Mouse (Mus musculus) embryonic facial prominence, embryonic 11.5 days (tissue): Measurements from ENCODE around the gene Grpel1. TPM values are rescaled to one million over a fixed set of nuclear protein-coding genes. Genes with fewer than 3 reads are reported as not detected.

ENCODE experiments used
- ATAC-seq: fragments of 200-750 bp; cut with Nextera tagmentation; replicated peaks from 2 replicates; pipeline ENCODE4 v1.8.0; 2017; ENCODE audit warnings: low read depth; ENCODE audit not compliant: insufficient number of reproducible peaks, low FRiP score, low TSS enrichment
- DNase-seq: peaks from one replicate; pipeline ENCODE4 v3.0.0-alpha.2; 2015; ENCODE audit warnings: low spot score
- H3K27ac ChIP-seq: fragments of 300-500 bp; sonication (generic); replicated peaks from 2 replicates; pipeline ENCODE4 v1.5.1; 2014; ENCODE audit warnings: mild to moderate bottlenecking, low read depth, low read length, control low read depth
- H3K27me3 ChIP-seq: fragments of 300-500 bp; sonication (generic); 2 replicates; pipeline ENCODE4 v1.6.1; 2014; ENCODE audit warnings: mild to moderate bottlenecking, low read length, moderate library complexity, mixed read lengths; ENCODE audit not compliant: control insufficient read depth, insufficient read depth
- H3K36me3 ChIP-seq: fragments of 300-500 bp; sonication (generic); replicated peaks from 2 replicates; pipeline ENCODE4 v1.6.1; 2014; ENCODE audit warnings: low read depth, mild to moderate bottlenecking, low read length, moderate library complexity, mixed read lengths; ENCODE audit not compliant: control insufficient read depth, insufficient read depth
- H3K4me1 ChIP-seq: fragments of 300-500 bp; sonication (generic); 2 replicates; pipeline ENCODE4 v1.6.1; 2014; ENCODE audit warnings: low read length, mixed read lengths; ENCODE audit not compliant: control insufficient read depth, insufficient read depth
- H3K4me2 ChIP-seq: fragments of 300-500 bp; sonication (generic); 2 replicates; pipeline ENCODE4 v1.6.1; 2014; ENCODE audit warnings: low read depth, mild to moderate bottlenecking, control low read depth, low read length, moderate library complexity
- H3K4me3 ChIP-seq: fragments of 300-500 bp; sonication (generic); 2 replicates; pipeline ENCODE4 v1.5.1; 2014; ENCODE audit warnings: low read depth, low read length, control low read depth
- H3K9ac ChIP-seq: fragments of 300-500 bp; sonication (generic); replicated peaks from 2 replicates; pipeline ENCODE4 v1.6.1; 2014; ENCODE audit warnings: mild to moderate bottlenecking, control low read depth, low read length
- H3K9me3 ChIP-seq: fragments of 300-500 bp; sonication (generic); replicated peaks from 2 replicates; pipeline ENCODE4 v1.6.1; 2016; ENCODE audit warnings: mild to moderate bottlenecking, low read length, inconsistent platforms, mixed read lengths; ENCODE audit not compliant: control insufficient read depth
- WGBS: fragments of 180-500 bp; shearing (Covaris S2); extraction: QIAGEN DNeasy Blood & Tissue Kit; methylation state at CpG from one replicate; pipeline ENCODE4 v1.1.7; 2014; 5-methylcytosine and 5-hydroxymethylcytosine counted together
- polyA plus RNA-seq: library from polyadenylated mRNA; unstranded; fragments of >200 nt; fragmentation: Nextera tagmentation; extraction: Ambion mirVana; gene quantifications from 2 replicates; pipeline ENCODE4 v1.2.1, GENCODE M21; 2014

Gene Grpel1
- polyA plus RNA-seq, 1 experiment from 2014 or later, result 61.4 TPM

GRCm38 (mm10) chr5:36434398-36434967 is 30.3 kb upstream of the Grpel1 start:
- Histone ChIP-seq H3K27me3 (no peaks in the 10 kb centered on the region), H3K9me3 (no peaks in the 10 kb centered on the region), H3K9ac (no peak overlapping the region), H3K4me3 (no peak overlapping the region), H3K27ac (no peak overlapping the region), H3K36me3 (no peaks in the 10 kb centered on the region), H3K4me1 (no peaks in the 10 kb centered on the region), H3K4me2 (no peak overlapping the region)
- DNase-seq (no peak), ATAC-seq (no peak)
- WGBS, result 70% methylated on average over 9 of the region's 9 CpGs

GRCm38 (mm10) chr5:36436858-36437257 is 27.9 kb upstream of the Grpel1 start:
- H3K4me1 ChIP-seq, result no peaks in the 10 kb centered on the region
- H3K4me3 ChIP-seq, result no peak overlapping the region
- DNase-seq (no peak), ATAC-seq (no peak)
- H3K27ac ChIP-seq, result no peak overlapping the region
- no peak overlapping the region for H3K9ac ChIP-seq
- no peaks in the 10 kb centered on the region for H3K27me3 ChIP-seq
- H3K36me3 ChIP-seq, result no peaks in the 10 kb centered on the region
- H3K4me2 ChIP-seq, result no peak overlapping the region
- 81% methylated on average over 4 of the region's 4 CpGs for WGBS
- no peaks in the 10 kb centered on the region for H3K9me3 ChIP-seq

- H3K4me2 ChIP-seq, result no peak overlapping the region
- no peak overlapping the region for H3K27ac ChIP-seq
- 67% methylated on average over 3 of the region's 3 CpGs for WGBS
- H3K9me3 ChIP-seq, result no peaks in the 10 kb centered on the region; the same call in 1 of the 2 replicates
- no peak overlapping the region for H3K9ac ChIP-seq
- H3K4me3 ChIP-seq, result no peak overlapping the region
- H3K27me3 ChIP-seq, result no peaks in the 10 kb centered on the region
- no peaks in the 10 kb centered on the region for H3K4me1 ChIP-seq
- ATAC-seq (no peak), DNase-seq (no peak)
- H3K36me3 ChIP-seq, result no peaks in the 10 kb centered on the region
Observed at GRCm38 (mm10) chr5:36440741-36441140, 24.1 kb upstream of the Grpel1 start.

- Histone ChIP-seq H3K9ac (no peak overlapping the region), H3K4me2 (no peak overlapping the region), H3K27ac (no peak overlapping the region), H3K27me3 (no peaks in the 10 kb centered on the region), H3K4me3 (no peak overlapping the region), H3K36me3 (no peaks in the 10 kb centered on the region), H3K9me3 (no peaks in the 10 kb centered on the region; the same call in 1 of the 2 replicates), H3K4me1 (no peaks in the 10 kb centered on the region)
- DNase-seq (no peak), ATAC-seq (no peak)
- 47% methylated on average over 4 of the region's 4 CpGs for WGBS
Observed at GRCm38 (mm10) chr5:36444611-36445010, 20.2 kb upstream of the Grpel1 start.

- ATAC-seq (no peak), DNase-seq (no peak)
- H3K4me2 ChIP-seq, result no peak overlapping the region
- H3K9ac ChIP-seq, result no peak overlapping the region
- WGBS, result 28% methylated on average over 8 of the region's 8 CpGs
- H3K4me3 ChIP-seq, result no peak overlapping the region
- no peak overlapping the region for H3K27ac ChIP-seq
- H3K9me3 ChIP-seq, result no peaks in the 10 kb centered on the region; the same call in 1 of the 2 replicates
- H3K4me1 ChIP-seq, result no peaks in the 10 kb centered on the region
- H3K27me3 ChIP-seq, result no peaks in the 10 kb centered on the region
- H3K36me3 ChIP-seq, result no peaks in the 10 kb centered on the region
Observed at GRCm38 (mm10) chr5:36445028-36445427, 19.8 kb upstream of the Grpel1 start.

GRCm38 (mm10) chr5:36446166-36446890 is 18.5 kb upstream of the Grpel1 start:
- DNase-seq, result no peak
- Histone ChIP-seq H3K4me1 (no peaks in the 10 kb centered on the region), H3K27me3 (no peaks in the 10 kb centered on the region), H3K9me3 (no peaks in the 10 kb centered on the region; the same call in 1 of the 2 replicates), H3K4me2 (no peak overlapping the region), H3K36me3 (no peaks in the 10 kb centered on the region), H3K4me3 (no peak overlapping the region), H3K9ac (no peak overlapping the region), H3K27ac (no peak overlapping the region)
- 51% methylated on average over 9 of the region's 9 CpGs for WGBS
- no peak for ATAC-seq

- no peaks in the 10 kb centered on the region for H3K36me3 ChIP-seq
- no peaks in the 10 kb centered on the region for H3K4me1 ChIP-seq
- H3K9me3 ChIP-seq, result no peaks in the 10 kb centered on the region; the same call in 1 of the 2 replicates
- ATAC-seq (no peak), DNase-seq (no peak)
- no peak overlapping the region for H3K4me2 ChIP-seq
- no peak overlapping the region for H3K27ac ChIP-seq
- H3K4me3 ChIP-seq, result no peak overlapping the region
- no peak overlapping the region for H3K9ac ChIP-seq
- H3K27me3 ChIP-seq, result no peaks in the 10 kb centered on the region
- 94% methylated on average over 12 of the region's 12 CpGs for WGBS
Observed at GRCm38 (mm10) chr5:36447872-36448271, 16.9 kb upstream of the Grpel1 start.

- H3K9ac ChIP-seq, result no peak overlapping the region
- no peaks in the 10 kb centered on the region for H3K27me3 ChIP-seq
- WGBS, result 68% methylated on average over 6 of the region's 6 CpGs
- H3K27ac ChIP-seq, result no peak overlapping the region
- H3K9me3 ChIP-seq, result no peaks in the 10 kb centered on the region
- H3K4me1 ChIP-seq, result no peaks in the 10 kb centered on the region
- no peaks in the 10 kb centered on the region for H3K36me3 ChIP-seq
- no peak overlapping the region for H3K4me3 ChIP-seq
- ATAC-seq (no peak), DNase-seq (no peak)
- no peak overlapping the region for H3K4me2 ChIP-seq
Observed at GRCm38 (mm10) chr5:36449710-36450358, 15.0 kb upstream of the Grpel1 start.
